ENCODE assay signal across 20 mouse cellular contexts in genomic region chr7:79951038-79951437, GRCm38 (mm10). TPM values are rescaled to one million over a fixed set of nuclear protein-coding genes. Genes with fewer than 3 reads are reported as not detected.
DNase-seq lines count a peak whose midpoint lies in the region; ATAC-seq and TF ChIP-seq lines count a peak whose summit lies in the region.
"Had no signal": no experiment of that assay in that cellular context is flagged by ENCODE, and none has a peak within 500 bp of the region (broad histone marks: within the 10 kb centered on the region; RNA-seq: fewer than 3 reads in every experiment).

No protein-coding gene starts in this region.

- no peaks in the 10 kb centered on the region for H3K79me2 ChIP-seq in MEL (ENCODE audit: control insufficient read depth, insufficient read depth, low read length, poor library complexity)

- no peaks in the 10 kb centered on the region for H3K9me3 ChIP-seq in intestine, postnatal 0 days (ENCODE audit: control insufficient read depth)
- H3K9me3 ChIP-seq in intestine, embryonic 15.5 days, result no peaks in the 10 kb centered on the region
- H3K9me3 ChIP-seq in E14TG2a.4 (ENCODE audit: low read length) (no peaks in the 10 kb centered on the region), MEL (replicated peaks; ENCODE audit: insufficient read depth, low read length) (no peaks in the 10 kb centered on the region)
- no peaks in the 10 kb centered on the region for H3K9me3 ChIP-seq in midbrain, embryonic 11.5 days (ENCODE audit: control insufficient read depth, low read length)
- H3K9me3 ChIP-seq: embryonic facial prominence, embryonic 12.5 days; forebrain, embryonic 15.5 days; heart, embryonic 15.5 days; hindbrain, embryonic 13.5 days had no signal

- TF ChIP-seq POLR2A in MEL (IDR thresholded peaks at IDR 0.05; ENCODE audit: control insufficient read depth in 1 of 2, insufficient read depth in 1 of 2, low read depth in 1 of 2, low read length in 2 of 2, poor library complexity in 1 of 2), result no peak

- H3K4me1 ChIP-seq in intestine, postnatal 0 days (replicated peaks; ENCODE audit: control insufficient read depth, insufficient read depth, low read length), result no peaks in the 10 kb centered on the region
- no peaks in the 10 kb centered on the region for H3K4me1 ChIP-seq in intestine, embryonic 15.5 days (replicated peaks)
- peaks cover 33% of the 10 kb centered on the region for H3K4me1 ChIP-seq in E14TG2a.4 (replicated peaks; ENCODE audit: low read depth, low read length)
- H3K4me1 ChIP-seq in MEL (ENCODE audit: control insufficient read depth in 1 of 2, insufficient read depth in 2 of 2, low read length in 2 of 2), result no peaks in the 10 kb centered on the region
- no peaks in the 10 kb centered on the region for H3K4me1 ChIP-seq in midbrain, embryonic 11.5 days (ENCODE audit: control insufficient read depth, insufficient read depth, low read length)
- H3K4me1 ChIP-seq: embryonic facial prominence, embryonic 12.5 days; forebrain, embryonic 15.5 days; heart, embryonic 15.5 days; hindbrain, embryonic 13.5 days had no signal

- TF ChIP-seq EP300 in MEL (IDR thresholded peaks at IDR 0.05; ENCODE audit: low read depth in 1 of 2, low read length in 2 of 2), result no peak

- H3K27ac ChIP-seq in intestine, postnatal 0 days (ENCODE audit: low read depth, low read length), result no peak overlapping the region
- H3K27ac ChIP-seq in intestine, embryonic 15.5 days, result no peak overlapping the region
- H3K27ac ChIP-seq in MEL (ENCODE audit: control insufficient read depth, low read depth, low read length), result no peak overlapping the region
- no peak overlapping the region for H3K27ac ChIP-seq in midbrain, embryonic 11.5 days (ENCODE audit: low read depth, low read length)
- H3K27ac ChIP-seq: embryonic facial prominence, embryonic 12.5 days; forebrain, embryonic 15.5 days; heart, adult 2 months; heart, embryonic 15.5 days; hindbrain, embryonic 13.5 days had no signal

- DNase-seq in MEL (ENCODE audit: low read depth, low spot score), result peak; percentile 19
- DNase-seq in left cerebral cortex, adult 9 months (ENCODE audit: low spot score in 2 of 2), result no peak
- no peak for DNase-seq in midbrain, embryonic 11.5 days (ENCODE audit: low spot score, missing footprints)
- DNase-seq: adrenal gland, postnatal 10 days; cerebellum, adult 11 months; cerebellum, adult 8-10 months; cerebellum, postnatal 14 days; gastrocnemius, postnatal 10 days; heart, adult 2 months; heart, postnatal 14 days had no signal

- ATAC-seq in intestine, postnatal 0 days, result no peak
- no peak for ATAC-seq in intestine, embryonic 15.5 days
- no peak for ATAC-seq in megakaryocyte, adult 5-6 weeks (ENCODE audit: poor library complexity, severe bottlenecking)
- no peak for ATAC-seq in midbrain, embryonic 11.5 days (ENCODE audit: low FRiP score)
- ATAC-seq: forebrain, embryonic 15.5 days; intestine, embryonic 16.5 days had no signal

- no peak overlapping the region for H3K4me3 ChIP-seq in intestine, postnatal 0 days (ENCODE audit: low read depth, low read length)
- H3K4me3 ChIP-seq in intestine, embryonic 15.5 days (replicated peaks), result no peak overlapping the region
- H3K4me3 ChIP-seq in E14TG2a.4 (replicated peaks; ENCODE audit: low read length) (no peak overlapping the region), MEL (ENCODE audit: control insufficient read depth in 1 of 2, insufficient read depth in 1 of 2, low read depth in 2 of 2, low read length in 2 of 2) (no peak overlapping the region)
- no peak overlapping the region for H3K4me3 ChIP-seq in midbrain, embryonic 11.5 days (ENCODE audit: low read depth, low read length)
- H3K4me3 ChIP-seq: embryonic facial prominence, embryonic 12.5 days; forebrain, embryonic 15.5 days; heart, adult 2 months; heart, embryonic 15.5 days; hindbrain, embryonic 13.5 days had no signal

- WGBS in intestine, postnatal 0 days, result 82% methylated on average over 3 of the region's 3 CpGs
- 81% methylated on average over 3 of the region's 3 CpGs for WGBS in intestine, embryonic 15.5 days
- WGBS in midbrain, embryonic 11.5 days, result 71% methylated on average over 3 of the region's 3 CpGs

- no peak overlapping the region for H3K9ac ChIP-seq in intestine, postnatal 0 days (ENCODE audit: low read depth, low read length)
- H3K9ac ChIP-seq in intestine, embryonic 15.5 days, result no peak overlapping the region
- H3K9ac ChIP-seq in MEL (ENCODE audit: control insufficient read depth, low read depth, low read length, poor library complexity, severe bottlenecking), result no peak overlapping the region
- no peak overlapping the region for H3K9ac ChIP-seq in midbrain, embryonic 11.5 days (ENCODE audit: low read length)
- H3K9ac ChIP-seq: embryonic facial prominence, embryonic 12.5 days; forebrain, embryonic 15.5 days; heart, embryonic 15.5 days; hindbrain, embryonic 13.5 days had no signal

- no peaks in the 10 kb centered on the region for H3K27me3 ChIP-seq in intestine, postnatal 0 days (replicated peaks; ENCODE audit: control insufficient read depth, insufficient read depth, low read length)
- no peaks in the 10 kb centered on the region for H3K27me3 ChIP-seq in intestine, embryonic 15.5 days (replicated peaks)
- H3K27me3 ChIP-seq in E14TG2a.4 (ENCODE audit: insufficient read depth, low read length) (0 out of 2 replicates have a peak, but pooled peaks cover 6% of the 10 kb centered on the region), MEL (ENCODE audit: control insufficient read depth in 1 of 2, insufficient read depth in 2 of 2, low read length in 2 of 2) (peaks cover 3 to 16% of the 10 kb centered on the region in 2 experiments; a peak in 2 of 4 replicates)
- H3K27me3 ChIP-seq in midbrain, embryonic 11.5 days (ENCODE audit: control insufficient read depth, insufficient read depth, low read length), result no peaks in the 10 kb centered on the region
- H3K27me3 ChIP-seq: embryonic facial prominence, embryonic 12.5 days; forebrain, embryonic 15.5 days; heart, embryonic 15.5 days; hindbrain, embryonic 13.5 days had no signal

- no peaks in the 10 kb centered on the region for H3K36me3 ChIP-seq in intestine, postnatal 0 days (ENCODE audit: control insufficient read depth, insufficient read depth)
- H3K36me3 ChIP-seq in intestine, embryonic 15.5 days, result no peaks in the 10 kb centered on the region
- H3K36me3 ChIP-seq in E14TG2a.4 (ENCODE audit: insufficient read depth, low read length) (no peaks in the 10 kb centered on the region), MEL (ENCODE audit: control insufficient read depth in 1 of 2, insufficient read depth in 2 of 2, low read length in 2 of 2) (no peaks in the 10 kb centered on the region)
- H3K36me3 ChIP-seq in midbrain, embryonic 11.5 days (ENCODE audit: control insufficient read depth, insufficient read depth, low read length), result no peaks in the 10 kb centered on the region
- H3K36me3 ChIP-seq: embryonic facial prominence, embryonic 12.5 days; forebrain, embryonic 15.5 days; heart, embryonic 15.5 days; hindbrain, embryonic 13.5 days had no signal

- peak; percentile 20 for TF ChIP-seq RAD21 in MEL (IDR thresholded peaks at IDR 0.05; ENCODE audit: low read depth, low read length)

- peak; percentile 14; the same call in 1 of the 2 replicates for TF ChIP-seq CTCF in intestine, postnatal 0 days (IDR thresholded peaks at IDR 0.05; ENCODE audit: low read depth)
- peak; percentile 55 for TF ChIP-seq CTCF in E14TG2a.4 (conservative IDR thresholded peaks at IDR 0.05; ENCODE audit: low read length)
- peak; percentile 11 to 42 (median 33); a peak in 3 of 6 replicates for TF ChIP-seq CTCF in MEL (IDR thresholded peaks at IDR 0.05 in 2 of 3, conservative IDR thresholded peaks at IDR 0.05 in 1 of 3; ENCODE audit: control insufficient read depth in 1 of 3, insufficient read depth in 1 of 3, low read depth in 2 of 3, low read length in 3 of 3, poor library complexity in 1 of 3, severe bottlenecking in 1 of 3)

- H3K4me2 ChIP-seq in intestine, postnatal 0 days (replicated peaks; ENCODE audit: low read depth), result no peak overlapping the region
- H3K4me2 ChIP-seq in intestine, embryonic 15.5 days (replicated peaks), result no peak overlapping the region
- no peak overlapping the region for H3K4me2 ChIP-seq in midbrain, embryonic 11.5 days
- H3K4me2 ChIP-seq: embryonic facial prominence, embryonic 12.5 days; forebrain, embryonic 15.5 days; heart, embryonic 11.5 days; heart, embryonic 15.5 days; hindbrain, embryonic 13.5 days had no signal

TF ChIP-seq in MEL, 35 proteins besides CTCF, POLR2A, EP300 and RAD21:
- TF ChIP-seq ELF1 (IDR thresholded peaks at IDR 0.05; ENCODE audit: low read depth, low read length) (no peak), JUND (IDR thresholded peaks at IDR 0.05; ENCODE audit: low read depth, low read length) (no peak), RCOR1 (IDR thresholded peaks at IDR 0.05; ENCODE audit: low read depth, low read length) (no peak), GABPA (IDR thresholded peaks at IDR 0.05; ENCODE audit: low read depth, low read length) (no peak), SMC3 (IDR thresholded peaks at IDR 0.05; ENCODE audit: low read depth, low read length) (peak; percentile 22; the same call in 1 of the 2 replicates), UBTF (IDR thresholded peaks at IDR 0.05; ENCODE audit: borderline replicate concordance, insufficient read depth, low read depth, low read length) (no peak), ZC3H11A (IDR thresholded peaks at IDR 0.05; ENCODE audit: low read depth, low read length) (no peak)

RNA-seq across cellular contexts. Expression of gene Arpin, which starts 15.9 kb away (rescaled TPM):
- polyA plus RNA-seq in intestine, postnatal 0 days (2015; fragmentation: Nextera tagmentation; extraction: Ambion mirVana), result 36.1 and 37.5 TPM in 2 replicates
- polyA plus RNA-seq in intestine, embryonic 15.5 days (2015; fragmentation: Nextera tagmentation; extraction: Ambion mirVana), result 49.7 and 52.7 TPM in 2 replicates
- not detected in 2 replicates for total RNA-seq in MEL (2012; rRNA removed)
- not detected for polyA plus RNA-seq in MEL (2012; ENCODE audit: insufficient read depth in 1 of 2, insufficient read length in 2 of 2, low read depth in 1 of 2, low replicate concordance in 2 of 2, missing spikeins in 1 of 2)
- total RNA-seq in megakaryocyte, adult 5-6 weeks (2015), result not detected in 2 replicates
- 0.08 TPM in 1 of 2 replicates, not detected in the other for total RNA-seq in megakaryocyte, adult 5-6 weeks (2017)
- polyA plus RNA-seq in midbrain, embryonic 11.5 days (2014; fragmentation: Nextera tagmentation; extraction: Ambion mirVana), result 27.8 and 28.3 TPM in 2 replicates

RNA-seq across cellular contexts. Expression of gene Ap3s2, which starts 30.6 kb away (rescaled TPM):
- polyA plus RNA-seq in intestine, postnatal 0 days (2015; fragmentation: Nextera tagmentation; extraction: Ambion mirVana), result 21.2 and 21.3 TPM in 2 replicates
- polyA plus RNA-seq in intestine, embryonic 15.5 days (2015; fragmentation: Nextera tagmentation; extraction: Ambion mirVana), result 27.6 and 36.8 TPM in 2 replicates
- total RNA-seq in MEL (2012; rRNA removed), result 8.3 and 8.6 TPM in 2 replicates
- polyA plus RNA-seq in MEL (2012; ENCODE audit: insufficient read depth in 1 of 2, insufficient read length in 2 of 2, low read depth in 1 of 2, low replicate concordance in 2 of 2, missing spikeins in 1 of 2), result 10 to 100 TPM; 18.2 to 91.2 TPM
- total RNA-seq in megakaryocyte, adult 5-6 weeks (2015), result 14.6 and 22.8 TPM in 2 replicates
- 4.6 and 5.9 TPM in 2 replicates for total RNA-seq in megakaryocyte, adult 5-6 weeks (2017)
- 60.4 and 63.4 TPM in 2 replicates for polyA plus RNA-seq in midbrain, embryonic 11.5 days (2014; fragmentation: Nextera tagmentation; extraction: Ambion mirVana)

Comparison
In these comparisons a context has a peak if more than half of its experiments do, and no peak if none do; other contexts are left out.
1. RNA of gene Arpin, which starts 15.9 kb away (polyA plus RNA-seq): 49.7 to 52.7 TPM in intestine, embryonic 15.5 days, 36.1 to 37.5 TPM in intestine, postnatal 0 days and 27.8 to 28.3 TPM in midbrain, embryonic 11.5 days; not detected in MEL; every median in the first group is over 10 times any median in the second.
2. Peak in every context shown above with its lines, with median percentiles within 50 percentile points of each other: CTCF ChIP-seq.